Mouse (Mus musculus) stomach, postnatal 0 days (tissue): ENCODE results near the gene Ppp2r5e. TPM values are rescaled to one million over a fixed set of nuclear protein-coding genes. Genes with fewer than 3 reads are reported as not detected.

Experiments
- ATAC-seq: fragments of 200-750 bp; cut with Nextera tagmentation; 2 replicates; pipeline ENCODE4 v1.8.0; 2017; ENCODE audit not compliant: low FRiP score, low TSS enrichment
- DNase-seq: peaks from one replicate; pipeline ENCODE4 v3.0.0-alpha.2; 2016; ENCODE audit warnings: low spot score
- H3K27ac ChIP-seq: fragments of 300-500 bp; sonication (generic); replicated peaks from 2 replicates; pipeline ENCODE4 v1.5.1; 2014; ENCODE audit warnings: mild to moderate bottlenecking, control low read depth
- H3K27me3 ChIP-seq: fragments of 300-500 bp; sonication (generic); 2 replicates; pipeline ENCODE4 v1.6.1; 2014; ENCODE audit warnings: low read length; ENCODE audit not compliant: control insufficient read depth, insufficient read depth
- H3K36me3 ChIP-seq: fragments of 300-500 bp; sonication (generic); 2 replicates; pipeline ENCODE4 v1.6.1; 2014; ENCODE audit warnings: low read length, mixed read lengths; ENCODE audit not compliant: control insufficient read depth, insufficient read depth
- H3K4me1 ChIP-seq: fragments of 300-500 bp; sonication (generic); replicated peaks from 2 replicates; pipeline ENCODE4 v1.6.1; 2014; ENCODE audit warnings: antibody characterized with exemption; ENCODE audit not compliant: control insufficient read depth, insufficient read depth
- H3K4me2 ChIP-seq: fragments of 300-500 bp; sonication (generic); replicated peaks from 2 replicates; pipeline ENCODE4 v1.6.1; 2014; ENCODE audit warnings: low read depth, mild to moderate bottlenecking, control low read depth, moderate library complexity
- H3K4me3 ChIP-seq: fragments of 300-500 bp; sonication (generic); 2 replicates; pipeline ENCODE4 v1.5.1; 2014; ENCODE audit warnings: low read depth, low read length, control low read depth
- H3K9ac ChIP-seq: fragments of 300-500 bp; sonication (generic); 2 replicates; pipeline ENCODE4 v1.6.1; 2014; ENCODE audit warnings: mild to moderate bottlenecking, low read length, control low read depth, mixed read lengths
- H3K9me3 ChIP-seq: fragments of 300-500 bp; sonication (generic); 2 replicates; pipeline ENCODE4 v1.6.1; 2016; ENCODE audit warnings: low read length; ENCODE audit not compliant: control insufficient read depth
- CTCF ChIP-seq: IDR thresholded peaks from 2 replicates; pipeline ENCODE4 v1.5.1; 2016; ENCODE audit warnings: antibody characterized with exemption, low read depth, mild to moderate bottlenecking, moderate library complexity
- EP300 ChIP-seq: optimal IDR thresholded peaks from 2 replicates; pipeline ENCODE3; 2016; ENCODE audit warnings: antibody characterized with exemption
- WGBS: fragments of 180-500 bp; shearing (Covaris S2); extraction: QIAGEN DNeasy Blood & Tissue Kit; methylation state at CpG from one replicate; pipeline ENCODE4 v1.1.7; 2014; 5-methylcytosine and 5-hydroxymethylcytosine counted together
- polyA plus RNA-seq: library from polyadenylated mRNA; unstranded; fragments of >200 nt; fragmentation: Nextera tagmentation; extraction: Ambion mirVana; gene quantifications from 2 replicates; pipeline ENCODE4 v1.2.1, GENCODE M21; 2015

Gene Ppp2r5e
- polyA plus RNA-seq, 1 experiment from 2014 or later, result 8.9 TPM

- H3K27me3 ChIP-seq, result no peaks in the 10 kb centered on the region
- H3K36me3 ChIP-seq, result no peaks in the 10 kb centered on the region
- H3K4me2 ChIP-seq, result no peak overlapping the region
- WGBS, result 62% methylated on average over 4 of the region's 4 CpGs
- DNase-seq (peak; percentile 44), ATAC-seq (no peak)
- no peak overlapping the region for H3K27ac ChIP-seq
- 0 out of 2 replicates have a peak, but pooled peaks cover 1% of the 10 kb centered on the region for H3K4me1 ChIP-seq
- H3K4me3 ChIP-seq, result no peak overlapping the region
- H3K9ac ChIP-seq, result no peak overlapping the region
- TF ChIP-seq EP300, result no peak
- TF ChIP-seq CTCF, result peak; percentile 61
- no peaks in the 10 kb centered on the region for H3K9me3 ChIP-seq
Observed at GRCm38 (mm10) chr12:75572271-75572670, 23.8 kb downstream of the Ppp2r5e start.

- DNase-seq (no peak), ATAC-seq (no peak)
- Histone ChIP-seq H3K27ac (no peak overlapping the region), H3K4me3 (no peak overlapping the region), H3K4me1 (no peaks in the 10 kb centered on the region), H3K27me3 (no peaks in the 10 kb centered on the region), H3K9ac (no peak overlapping the region), H3K4me2 (no peak overlapping the region), H3K9me3 (no peaks in the 10 kb centered on the region), H3K36me3 (no peaks in the 10 kb centered on the region; the same call in 1 of the 2 replicates)
- TF ChIP-seq EP300 (no peak), CTCF (no peak)
- 54% methylated on average over 1 of the region's 1 CpGs for WGBS
Observed at GRCm38 (mm10) chr12:75570138-75570537, 25.9 kb downstream of the Ppp2r5e start.

GRCm38 (mm10) chr12:75567745-75568144, 28.3 kb downstream of the Ppp2r5e start:
- TF ChIP-seq EP300, result no peak
- TF ChIP-seq CTCF, result no peak
- no peaks in the 10 kb centered on the region; the same call in 1 of the 2 replicates for H3K4me1 ChIP-seq
- no peak overlapping the region for H3K9ac ChIP-seq
- no peak overlapping the region for H3K4me3 ChIP-seq
- H3K9me3 ChIP-seq, result no peaks in the 10 kb centered on the region
- WGBS, result 30% methylated on average over 5 of the region's 5 CpGs
- DNase-seq, result no peak
- H3K27ac ChIP-seq, result no peak overlapping the region
- H3K27me3 ChIP-seq, result no peaks in the 10 kb centered on the region
- no peaks in the 10 kb centered on the region; the same call in 1 of the 2 replicates for H3K36me3 ChIP-seq
- no peak overlapping the region for H3K4me2 ChIP-seq
- peak; percentile 42; the same call in 1 of the 2 replicates for ATAC-seq

- Histone ChIP-seq H3K9me3 (no peaks in the 10 kb centered on the region), H3K27me3 (no peaks in the 10 kb centered on the region), H3K9ac (no peak overlapping the region), H3K27ac (no peak overlapping the region), H3K4me3 (no peak overlapping the region), H3K4me1 (no peaks in the 10 kb centered on the region; the same call in 1 of the 2 replicates), H3K36me3 (no peaks in the 10 kb centered on the region; the same call in 1 of the 2 replicates), H3K4me2 (no peak overlapping the region)
- TF ChIP-seq EP300 (no peak), CTCF (no peak)
- no peak for ATAC-seq
- no peak for DNase-seq
- 90% methylated on average over 5 of the region's 5 CpGs for WGBS
Observed at GRCm38 (mm10) chr12:75565756-75566155, 30.3 kb downstream of the Ppp2r5e start.

GRCm38 (mm10) chr12:75564498-75564897, 31.5 kb downstream of the Ppp2r5e start:
- 46% methylated on average over 1 of the region's 1 CpGs for WGBS
- no peaks in the 10 kb centered on the region for H3K9me3 ChIP-seq
- TF ChIP-seq EP300, result no peak
- TF ChIP-seq CTCF, result no peak
- H3K4me3 ChIP-seq, result no peak overlapping the region
- H3K4me1 ChIP-seq, result no peaks in the 10 kb centered on the region; the same call in 1 of the 2 replicates
- H3K4me2 ChIP-seq, result no peak overlapping the region
- ATAC-seq (peak; percentile 58), DNase-seq (no peak)
- 0 out of 2 replicates have a peak overlapping the region, but pooled peaks have one; percentile 13 for H3K27ac ChIP-seq
- no peaks in the 10 kb centered on the region for H3K27me3 ChIP-seq
- H3K36me3 ChIP-seq, result no peaks in the 10 kb centered on the region; the same call in 1 of the 2 replicates
- no peak overlapping the region for H3K9ac ChIP-seq

GRCm38 (mm10) chr12:75562996-75563618, 32.9 kb downstream of the Ppp2r5e start:
- no peak overlapping the region for H3K4me2 ChIP-seq
- no peaks in the 10 kb centered on the region for H3K9me3 ChIP-seq
- H3K27ac ChIP-seq, result 0 out of 2 replicates have a peak overlapping the region, but pooled peaks have one; percentile 35
- H3K9ac ChIP-seq, result no peak overlapping the region
- H3K27me3 ChIP-seq, result no peaks in the 10 kb centered on the region
- no peaks in the 10 kb centered on the region; the same call in 1 of the 2 replicates for H3K4me1 ChIP-seq
- WGBS, result 71% methylated on average over 1 of the region's 1 CpGs
- no peak for DNase-seq
- H3K36me3 ChIP-seq, result no peaks in the 10 kb centered on the region; the same call in 1 of the 2 replicates
- no peak for TF ChIP-seq EP300
- TF ChIP-seq CTCF, result peak; percentile 42
- no peak overlapping the region for H3K4me3 ChIP-seq
- no peak for ATAC-seq
